Mouse (Mus musculus): ENCODE measurements around the gene Aurkb.

The Aurkb gene

DNA sequence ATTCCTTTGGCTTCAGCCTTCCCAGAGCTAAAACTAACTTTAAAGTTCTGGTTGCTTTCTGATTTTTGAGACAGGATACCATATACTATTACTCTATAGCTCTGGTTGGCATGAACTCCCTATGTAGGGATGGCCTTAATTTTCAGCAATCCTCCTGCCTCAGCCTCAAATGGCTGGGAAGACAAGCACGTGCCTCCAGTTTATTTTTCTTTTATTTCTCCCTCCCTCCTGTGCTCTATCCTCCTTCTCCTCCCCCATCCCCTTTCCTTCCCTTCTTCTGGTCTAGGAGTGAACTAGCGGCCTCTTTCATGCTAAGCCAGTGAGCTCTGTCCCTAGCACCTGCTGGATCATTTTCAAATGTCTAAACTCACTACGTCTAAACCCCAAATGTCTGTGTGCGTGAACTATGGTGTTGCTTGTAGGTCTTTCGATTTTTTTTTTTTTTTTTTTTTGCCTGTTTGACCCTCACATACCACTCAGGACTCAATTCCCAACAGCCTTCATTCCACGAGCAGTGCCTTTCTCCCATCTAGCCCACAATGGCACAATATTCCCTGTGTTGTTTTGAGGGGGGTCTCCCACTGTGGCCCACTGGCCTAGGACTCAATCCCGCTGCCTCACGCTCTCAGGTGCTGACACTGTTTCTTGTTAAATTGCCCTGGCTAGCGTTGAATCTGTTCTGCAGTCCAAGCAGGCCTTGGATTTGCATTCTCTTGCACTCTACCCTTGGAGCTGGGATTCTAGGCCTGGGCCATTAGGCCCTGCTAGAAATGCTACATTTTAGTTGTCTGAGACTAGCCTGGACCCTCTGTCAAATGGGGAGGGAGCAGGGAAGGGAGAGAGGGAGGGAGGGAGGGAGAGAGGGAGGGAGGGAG lies 19.0 kb downstream of the Aurkb start:
- DNase-seq (ENCODE audit: low read depth, low spot score): no peak

DNA sequence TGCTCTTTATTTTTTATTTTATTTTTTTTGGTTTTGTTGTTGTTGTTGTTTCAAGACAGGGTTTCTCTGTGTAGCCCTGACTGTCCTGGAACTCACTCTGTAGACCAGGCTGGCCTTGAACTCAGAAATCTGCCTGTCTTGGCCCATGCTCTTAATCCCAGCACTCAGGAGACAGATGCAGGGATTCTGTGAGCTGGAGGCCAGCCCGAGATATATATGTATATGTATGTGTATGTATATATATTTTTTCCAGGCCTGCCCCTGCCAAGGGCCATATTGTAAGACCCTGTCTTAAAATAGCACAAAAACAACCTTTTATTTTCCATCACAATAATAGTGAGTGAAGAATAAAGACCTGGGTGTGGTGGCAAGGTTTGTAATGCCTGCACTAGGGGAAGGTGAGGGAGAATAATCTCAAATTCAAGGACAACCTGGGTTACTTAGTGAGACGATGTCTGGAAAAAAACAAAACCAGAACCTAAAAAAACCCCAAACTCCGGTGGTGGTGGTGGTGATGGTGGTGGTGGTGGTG lies 20.0 kb downstream of the Aurkb start:
- DNase-seq (ENCODE audit: low read depth, low spot score): no peak

DNA sequence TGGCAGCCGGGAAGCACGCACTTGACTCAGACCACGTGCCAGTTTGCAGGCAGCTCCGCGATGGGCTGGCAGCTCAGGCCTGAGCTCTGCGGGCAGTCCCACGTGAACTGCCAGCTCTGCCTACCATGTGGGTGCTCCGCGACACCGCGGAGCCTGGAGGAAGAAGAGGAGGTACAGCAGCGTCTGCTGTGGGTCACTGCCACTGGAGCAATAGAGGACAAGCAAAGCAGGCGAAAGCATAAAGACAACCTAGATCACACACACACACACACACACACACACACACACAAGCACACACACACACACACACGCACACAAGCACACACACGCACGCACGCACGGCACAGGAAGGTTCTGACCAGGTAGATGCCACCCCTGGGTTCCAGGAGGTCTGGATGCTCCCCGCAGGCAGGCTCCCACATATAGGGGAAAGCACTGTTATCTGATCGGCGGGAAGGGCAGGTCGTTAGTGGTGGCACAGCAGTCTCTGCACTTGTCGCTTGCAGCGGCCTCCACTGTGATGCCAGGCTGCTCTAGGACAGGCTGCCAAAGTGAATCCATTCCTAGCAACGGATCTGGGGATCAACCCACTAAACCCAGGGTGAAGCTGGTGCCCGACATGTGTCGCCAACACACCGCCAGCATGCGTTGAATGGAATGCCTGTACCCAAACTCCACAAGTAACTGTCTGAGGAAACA lies 20.9 kb downstream of the Aurkb start:
- no peak for DNase-seq (ENCODE audit: low read depth, low spot score)

DNA sequence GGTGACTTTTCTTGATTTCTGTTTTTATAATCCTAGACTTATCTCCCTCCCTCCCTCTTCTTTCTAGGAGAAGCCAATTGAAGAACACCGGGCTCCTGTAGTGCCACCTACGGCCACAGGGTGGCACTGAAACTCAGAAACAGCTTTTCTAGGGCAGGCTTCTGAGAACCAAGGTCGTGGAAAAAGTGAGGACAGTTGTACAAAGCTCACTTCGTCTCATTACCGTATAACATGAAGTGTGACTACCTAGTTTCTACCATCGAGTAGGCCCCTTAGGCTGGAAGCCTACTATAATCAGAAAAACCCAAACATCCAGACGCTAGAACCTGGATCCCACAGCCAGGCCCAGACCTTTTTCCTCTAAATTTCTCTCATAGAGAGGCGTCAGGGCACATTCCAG lies 21.5 kb downstream of the Aurkb start:
- DNase-seq (ENCODE audit: low read depth, low spot score): peak; percentile 84

DNA sequence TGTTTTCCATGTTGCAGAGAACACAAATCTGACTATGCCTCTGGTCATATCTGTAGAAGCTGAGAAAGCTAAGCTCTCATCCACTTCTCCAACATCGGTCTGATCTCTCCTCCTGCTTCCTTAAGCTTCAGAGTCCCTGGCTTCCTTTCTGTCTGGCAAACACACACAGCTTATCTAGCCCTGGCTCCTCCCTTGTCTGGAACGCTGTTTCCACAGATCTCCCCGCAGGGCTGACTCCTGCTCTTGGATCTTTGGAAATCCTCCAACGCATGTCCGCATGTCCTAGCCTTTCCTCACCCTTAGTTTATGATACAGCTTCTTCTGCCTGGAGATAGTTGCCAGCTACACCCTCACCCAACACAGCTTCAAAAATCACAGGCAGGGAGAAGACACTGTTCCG lies 22.2 kb downstream of the Aurkb start:
- DNase-seq (ENCODE audit: low read depth, low spot score): no peak

DNA sequence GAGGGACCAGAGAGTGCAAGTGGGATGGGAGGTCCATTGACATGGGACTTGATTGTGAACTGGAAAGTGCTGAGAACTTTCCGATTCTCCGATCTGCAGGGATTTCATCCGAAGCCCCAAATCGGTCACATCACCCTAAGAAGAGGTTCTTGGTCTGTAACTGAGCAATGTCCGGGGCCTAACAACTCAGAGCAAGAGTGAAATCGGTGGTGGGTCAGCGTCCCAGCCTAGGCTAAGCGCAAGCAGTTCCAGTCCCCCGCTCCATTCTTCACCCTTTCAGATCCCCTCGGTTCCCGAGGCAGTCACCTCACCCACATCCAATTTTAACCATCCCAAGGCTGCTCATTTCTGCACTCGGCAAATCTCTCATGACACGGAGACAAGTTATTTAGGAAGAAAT lies 24.6 kb downstream of the Aurkb start:
- DNase-seq (ENCODE audit: low read depth, low spot score): no peak

DNA sequence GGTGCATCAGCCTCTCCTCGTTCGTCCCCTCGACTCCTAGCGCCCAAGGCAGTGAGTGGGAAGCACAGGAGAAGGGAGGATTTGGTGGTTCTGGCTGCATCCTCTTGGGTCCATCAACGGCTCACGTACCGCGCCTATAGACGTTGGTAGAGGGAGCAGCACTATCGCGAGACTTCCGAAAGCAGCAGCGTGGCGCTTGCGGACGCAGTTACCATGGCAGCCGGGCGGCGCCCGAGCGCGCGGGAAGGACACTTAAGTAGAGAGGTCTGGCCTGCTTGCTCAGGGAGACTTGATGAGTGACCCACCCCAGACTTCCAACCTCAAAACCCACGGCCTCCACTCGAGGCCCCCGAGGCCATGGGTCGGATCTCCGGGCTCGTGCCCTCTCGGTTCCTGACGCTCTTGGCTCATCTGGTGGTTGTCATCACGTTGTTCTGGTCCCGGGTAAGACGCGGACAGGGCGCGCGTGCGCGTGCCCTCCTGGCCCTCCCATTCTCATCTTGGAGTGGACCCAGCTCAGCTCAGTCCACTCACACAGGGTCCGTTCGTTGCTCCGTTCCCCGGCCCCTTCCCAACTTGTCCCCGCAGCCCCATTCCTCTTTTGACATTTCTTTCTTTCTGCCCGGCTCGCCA lies 25.3 kb downstream of the Aurkb start, which contains the start of gene Tmem107:
Gene Tmem107 (plus strand): TSS at position 217 of the 633 bp plus-strand sequence.
- DNase-seq (ENCODE audit: low read depth, low spot score): peak; percentile 91

DNA sequence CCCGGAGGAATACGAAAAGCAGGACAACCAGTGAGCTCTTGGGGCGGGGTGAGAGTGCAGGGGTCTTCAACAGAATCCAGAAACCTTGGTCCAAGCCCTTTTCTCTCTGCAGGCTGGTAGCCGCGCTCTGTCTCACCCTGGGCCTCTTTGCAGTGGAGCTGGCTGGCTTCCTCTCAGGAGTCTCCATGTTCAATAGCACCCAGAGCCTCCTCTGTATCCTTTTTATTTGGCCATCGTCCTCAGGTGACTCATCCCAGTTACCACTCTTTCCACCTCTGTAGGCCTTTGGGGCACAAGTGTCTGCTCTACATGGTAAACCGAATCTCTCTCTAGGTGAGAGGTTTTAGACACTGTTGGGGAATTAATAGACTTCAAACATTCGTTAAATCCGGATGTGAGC lies 25.8 kb downstream of the Aurkb start:
- no peak for DNase-seq (ENCODE audit: low read depth, low spot score)

DNA sequence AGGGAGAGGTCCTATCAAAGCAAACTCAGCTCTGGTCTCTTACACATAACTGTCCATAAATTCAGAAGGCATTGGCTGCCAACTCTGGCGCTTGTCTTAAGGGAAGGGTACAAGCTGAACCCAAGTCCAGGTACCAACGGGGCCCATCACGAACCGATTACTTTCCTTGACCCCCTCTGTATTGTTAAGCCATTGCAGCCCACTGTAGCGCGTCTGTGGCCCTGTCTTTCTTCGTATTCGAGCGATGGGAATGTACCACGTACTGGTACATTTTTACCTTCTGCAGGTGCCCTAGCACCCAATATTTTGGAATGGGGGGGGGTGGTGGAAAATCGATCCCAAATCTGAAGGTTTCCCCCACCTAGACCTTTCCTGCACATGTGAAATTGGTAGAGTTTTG lies 26.8 kb downstream of the Aurkb start:
- DNase-seq (ENCODE audit: low read depth, low spot score): no peak

DNA sequence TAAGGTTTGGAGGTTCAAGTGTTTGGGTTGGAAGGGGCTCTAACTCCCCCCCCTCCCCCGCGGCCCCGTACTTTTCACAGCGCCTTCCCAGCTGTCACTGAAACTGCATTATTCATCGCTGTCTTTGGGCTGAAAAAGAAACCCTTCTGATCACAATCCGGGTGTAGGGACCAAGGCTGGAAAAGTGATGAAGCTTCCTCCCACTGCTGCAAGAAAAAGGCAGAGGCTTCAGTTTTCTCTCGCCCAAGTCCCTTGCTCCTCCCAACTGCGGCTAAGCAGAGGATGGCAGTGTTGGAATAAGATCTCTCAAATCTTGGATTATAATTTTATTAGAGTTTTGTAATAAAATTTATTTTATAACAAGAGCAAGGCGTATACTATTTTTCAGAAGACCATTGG lies 27.2 kb downstream of the Aurkb start:
- no peak for DNase-seq (ENCODE audit: low read depth, low spot score)

DNA sequence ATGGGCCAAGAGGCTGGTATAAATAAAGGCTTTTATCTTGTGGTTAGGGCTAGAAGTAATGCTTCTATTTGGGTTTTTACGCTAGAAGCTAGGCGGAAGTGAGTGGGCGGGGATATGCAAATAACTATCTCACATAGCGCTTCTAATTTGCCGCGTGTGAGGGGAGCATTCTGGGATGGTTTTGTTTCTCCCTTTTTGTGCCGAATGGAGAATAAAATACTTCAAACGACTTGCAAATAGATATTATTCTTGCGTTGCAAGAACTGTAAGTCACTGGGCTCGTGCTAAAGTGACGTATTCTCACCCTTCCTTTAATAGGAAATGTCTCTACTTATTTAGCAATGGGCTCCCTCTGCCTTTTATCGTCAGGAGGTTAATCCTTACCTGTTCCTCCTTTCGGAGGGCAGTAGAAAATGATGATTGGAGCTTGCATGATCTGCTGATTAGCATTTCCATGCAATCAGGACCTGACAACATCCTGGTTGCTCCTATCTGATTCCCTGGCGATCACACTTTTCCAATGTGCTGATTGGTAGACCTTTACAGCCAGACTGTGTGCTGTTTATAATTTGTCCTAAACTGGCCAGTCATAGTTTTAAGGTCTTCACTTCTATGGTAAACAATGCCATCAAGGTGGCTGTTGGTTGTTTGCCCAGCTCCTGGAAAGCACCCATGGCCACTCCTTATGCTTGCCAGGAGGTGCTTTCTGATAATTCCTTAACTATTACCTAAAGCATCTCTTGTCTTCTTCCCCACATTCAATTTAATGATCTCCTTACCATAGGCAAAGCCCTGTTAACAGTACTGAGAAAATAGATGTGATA lies 27.8 kb downstream of the Aurkb start:
- peak; percentile 82 for DNase-seq (ENCODE audit: low read depth, low spot score)

DNA sequence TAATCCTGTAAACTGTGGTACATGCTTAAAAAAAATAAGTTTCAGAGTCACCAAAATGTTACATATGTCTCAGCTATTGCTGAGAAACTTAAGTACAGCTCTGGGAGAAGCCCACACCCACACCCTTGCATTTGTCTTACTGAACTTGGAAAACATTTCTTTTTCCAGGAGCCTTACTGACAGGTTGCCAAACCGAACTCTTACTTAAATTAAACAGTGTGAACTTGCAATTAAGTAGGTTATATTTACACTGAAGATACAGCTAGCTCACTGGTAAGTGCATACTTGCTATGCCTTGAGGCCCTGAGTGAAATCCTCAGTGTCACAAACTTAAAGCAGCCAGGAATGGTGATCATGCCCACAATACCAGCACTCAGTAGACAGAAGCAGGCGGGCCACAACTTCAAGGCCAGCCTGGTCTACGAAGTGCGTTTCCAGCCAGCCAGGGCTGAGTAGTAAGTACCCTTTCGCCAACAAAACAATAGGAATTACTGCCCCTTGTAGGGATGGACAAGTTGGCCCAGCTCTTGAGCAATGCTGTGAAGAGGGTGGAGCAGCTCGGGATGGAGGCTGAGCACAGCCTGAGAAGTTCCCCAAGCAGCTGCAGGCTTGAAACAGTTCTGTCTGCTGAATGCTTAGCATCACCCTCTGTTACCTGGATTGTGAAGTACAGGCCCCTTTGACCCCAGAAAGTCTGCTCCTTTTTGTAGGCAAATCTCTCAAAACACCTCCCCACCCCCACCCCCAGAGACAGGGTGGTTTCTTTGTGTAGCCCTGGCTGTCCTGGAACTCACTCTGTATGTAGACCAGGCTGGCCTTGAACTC lies 28.7 kb downstream of the Aurkb start:
- no peak for DNase-seq (ENCODE audit: low read depth, low spot score)

DNA sequence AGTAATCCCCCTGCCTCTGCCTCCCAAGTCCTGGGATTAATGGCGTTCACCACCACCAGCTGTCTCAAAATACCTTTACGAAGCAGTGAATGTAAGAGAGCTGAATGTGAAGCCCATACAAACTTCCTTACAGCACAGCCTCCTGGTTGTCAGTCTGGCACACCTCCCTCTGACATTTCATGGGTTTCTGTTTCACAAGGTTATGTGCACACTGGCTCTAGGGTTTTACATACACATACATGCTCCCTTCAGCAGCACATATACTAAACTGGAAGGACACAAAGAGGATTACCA lies 29.3 kb downstream of the Aurkb start:
- DNase-seq (ENCODE audit: low read depth, low spot score): no peak

DNA sequence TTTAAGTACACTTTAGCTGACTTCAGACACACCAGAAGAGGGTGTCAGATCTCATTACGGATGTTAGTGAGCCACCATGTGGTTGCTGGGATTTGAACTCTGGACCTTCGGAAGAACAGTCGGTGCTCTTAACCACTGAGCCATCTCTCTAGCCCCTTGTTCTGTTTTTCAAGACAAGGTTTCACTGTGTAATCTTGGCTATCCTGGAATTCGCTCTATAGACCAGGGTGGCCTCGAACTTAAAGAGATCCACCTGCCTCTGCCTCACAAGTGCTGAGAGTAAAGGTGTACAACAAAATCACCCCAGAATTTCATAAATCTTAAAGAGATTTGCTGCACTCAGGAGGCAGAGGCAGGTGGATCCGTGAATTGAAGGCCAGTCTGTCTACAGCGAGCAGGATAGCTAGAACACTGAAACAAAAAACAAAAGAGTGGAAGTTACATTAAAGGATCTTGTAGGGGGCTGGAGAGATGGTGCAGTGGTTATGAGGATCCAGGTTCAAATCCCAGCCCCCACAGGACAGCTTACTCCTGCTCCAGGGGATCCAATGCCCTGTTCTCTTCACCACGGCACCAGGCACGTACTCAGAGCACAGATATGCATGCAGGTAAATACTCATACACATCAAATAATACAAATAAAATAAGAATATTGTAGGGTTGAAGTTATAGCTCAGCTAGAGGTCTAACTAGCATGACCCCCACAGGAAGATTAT lies 30.5 kb downstream of the Aurkb start:
- DNase-seq (ENCODE audit: low read depth, low spot score): no peak

DNA sequence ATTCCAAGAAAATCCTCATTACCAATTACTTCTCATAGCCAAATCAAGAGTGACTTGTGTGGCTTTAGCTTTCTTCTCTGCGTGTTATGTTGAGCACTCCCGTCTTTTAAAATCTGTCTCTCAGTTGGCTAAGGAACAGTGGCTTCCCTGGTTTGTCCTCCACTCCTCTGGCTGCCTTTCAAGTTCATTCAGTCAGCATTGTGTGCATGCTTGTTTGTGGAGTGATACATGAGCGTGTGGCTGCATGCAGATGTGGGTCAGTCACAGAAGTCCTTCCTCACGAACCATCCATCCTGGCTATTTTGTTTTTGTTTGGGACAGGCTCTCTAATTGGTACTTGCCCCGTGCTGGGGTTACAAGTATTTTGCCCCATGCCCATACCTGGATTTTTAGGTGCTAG lies 31.1 kb downstream of the Aurkb start:
- no peak for DNase-seq (ENCODE audit: low read depth, low spot score)

DNA sequence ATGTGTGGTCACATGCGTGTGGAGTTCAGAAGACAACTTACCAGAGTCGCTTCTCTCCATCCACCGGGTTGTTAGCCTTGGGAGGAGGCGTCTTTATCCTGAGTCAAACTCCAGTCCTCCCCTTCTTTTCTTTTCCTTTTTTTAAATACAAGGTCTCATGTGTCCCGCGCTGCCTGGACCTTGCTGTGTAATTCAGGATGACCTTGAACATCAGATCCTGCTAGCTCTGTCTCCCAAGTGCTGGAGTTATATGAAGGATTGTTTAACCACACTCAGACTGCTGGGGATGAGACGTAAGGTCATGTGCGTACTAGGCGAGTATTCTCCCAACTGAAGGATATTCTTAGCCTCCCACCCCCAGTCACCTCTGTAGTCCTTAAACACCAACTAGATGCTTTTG lies 31.9 kb downstream of the Aurkb start:
- no peak for DNase-seq (ENCODE audit: low read depth, low spot score)

DNA sequence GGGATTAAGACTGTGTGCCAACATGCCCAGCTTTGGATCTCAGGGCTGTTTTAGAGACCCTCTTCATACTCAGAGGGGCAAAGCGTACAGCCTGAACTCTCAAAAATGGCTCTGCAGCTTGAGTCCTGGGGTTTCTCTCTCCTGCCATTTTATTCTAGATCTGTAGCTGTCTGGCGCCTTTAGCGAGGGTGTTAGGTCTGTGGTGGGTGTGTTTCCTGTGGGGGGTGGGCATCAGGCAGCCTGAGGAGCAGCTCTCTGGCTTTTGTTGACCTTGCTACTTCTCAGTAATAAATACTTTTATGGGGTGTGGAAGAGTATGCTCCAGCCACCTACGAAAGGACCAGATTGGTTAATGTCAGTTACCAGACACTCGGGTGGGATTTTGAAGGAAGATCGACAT lies 32.6 kb downstream of the Aurkb start:
- no peak for DNase-seq (ENCODE audit: low read depth, low spot score)

DNA sequence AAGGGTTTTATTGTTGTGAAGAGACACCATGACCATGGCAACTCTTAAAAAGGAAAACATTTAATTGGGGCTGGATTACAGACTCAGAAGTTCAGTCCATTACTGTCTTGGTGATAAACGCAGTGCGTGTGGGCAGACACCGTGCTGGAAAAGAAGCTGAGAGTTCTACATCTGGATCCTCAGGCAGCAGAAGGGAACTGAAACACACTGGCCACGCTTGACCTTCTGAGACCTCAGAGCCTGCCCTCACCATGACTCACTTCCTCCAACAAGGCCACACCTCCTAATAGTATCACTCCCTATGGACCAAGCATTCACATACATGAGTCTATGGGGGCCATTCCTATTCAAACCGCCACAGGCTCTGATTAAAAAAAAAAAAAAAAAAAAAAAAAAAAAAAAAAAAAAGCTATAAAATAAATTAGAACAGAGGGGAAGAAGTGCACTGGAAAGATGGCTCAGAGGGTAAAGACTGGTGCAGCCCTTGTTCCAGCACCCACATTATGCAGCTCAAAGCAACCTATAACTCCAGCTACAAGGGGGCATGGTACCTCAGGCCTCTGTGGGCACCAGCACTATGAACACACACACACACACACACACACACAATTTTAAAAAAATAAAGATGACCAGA lies 33.5 kb downstream of the Aurkb start:
- no peak for DNase-seq (ENCODE audit: low read depth, low spot score)

DNA sequence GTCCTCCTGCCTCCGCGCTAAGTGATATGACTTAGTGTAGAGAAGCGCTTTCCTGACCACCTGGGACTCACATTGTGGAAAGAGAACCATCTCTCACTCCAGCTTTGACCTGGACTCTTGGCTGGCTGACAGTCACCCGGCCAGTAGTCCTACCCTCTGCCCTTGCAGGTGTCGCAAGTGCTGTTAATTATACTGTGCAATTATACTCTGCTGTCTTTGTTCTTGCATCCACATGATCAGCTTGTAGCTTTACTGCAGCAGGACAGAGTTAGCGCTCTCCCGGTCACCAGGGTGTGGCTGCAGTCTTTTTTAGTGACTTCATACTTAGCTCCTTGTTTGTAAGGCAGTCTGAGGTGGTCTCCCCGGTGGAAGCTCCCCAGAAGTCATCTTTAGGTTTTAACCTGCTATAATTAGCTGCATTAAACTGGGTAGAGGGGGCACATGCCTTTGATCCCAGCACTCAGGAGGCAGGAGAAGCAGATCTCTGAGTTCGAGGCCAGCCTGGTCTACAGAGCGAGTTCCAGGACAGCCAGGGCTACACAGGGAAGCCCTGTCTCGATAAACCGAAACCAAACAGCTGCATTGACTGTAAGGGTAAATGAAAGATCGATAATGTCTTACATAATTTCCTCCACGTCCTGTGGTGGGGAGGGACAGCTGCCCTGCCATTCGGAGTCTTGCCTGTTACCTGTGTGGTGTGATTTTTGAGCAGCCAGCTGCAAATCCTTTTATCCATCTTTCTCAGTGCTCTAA lies 34.8 kb downstream of the Aurkb start:
- DNase-seq (ENCODE audit: low read depth, low spot score): no peak

Data from embryo, embryonic 11.5 days (tissue).